Mouse (Mus musculus) stomach, embryonic 15.5 days (tissue): ENCODE measurements around the gene Gm13090. TPM values are rescaled to one million over a fixed set of nuclear protein-coding genes. Genes with fewer than 3 reads are reported as not detected.

Source experiments
- ATAC-seq: fragments of 200-750 bp; cut with Nextera tagmentation; 2 replicates; pipeline ENCODE4 v1.8.0; 2017; ENCODE audit warnings: low read depth, moderate number of reproducible peaks, moderate TSS enrichment; ENCODE audit not compliant: insufficient read depth, low FRiP score
- H3K27ac ChIP-seq: fragments of 300-500 bp; sonication (generic); 2 replicates; pipeline ENCODE4 v1.5.1; 2015; ENCODE audit warnings: mild to moderate bottlenecking, inconsistent platforms
- H3K27me3 ChIP-seq: fragments of 300-500 bp; sonication (generic); replicated peaks from 2 replicates; pipeline ENCODE4 v1.6.1; 2015; ENCODE audit warnings: inconsistent platforms
- H3K36me3 ChIP-seq: fragments of 300-500 bp; sonication (generic); 2 replicates; pipeline ENCODE4 v1.6.1; 2015; ENCODE audit warnings: inconsistent platforms
- H3K4me1 ChIP-seq: fragments of 300-500 bp; sonication (generic); 2 replicates; pipeline ENCODE4 v1.6.1; 2015; ENCODE audit warnings: inconsistent platforms
- H3K4me2 ChIP-seq: fragments of 300-500 bp; sonication (generic); 2 replicates; pipeline ENCODE4 v1.6.1; 2015; ENCODE audit warnings: mild to moderate bottlenecking, inconsistent platforms
- H3K4me3 ChIP-seq: fragments of 300-500 bp; sonication (generic); replicated peaks from 2 replicates; pipeline ENCODE4 v1.5.1; 2015; ENCODE audit warnings: inconsistent platforms
- H3K9ac ChIP-seq: fragments of 300-500 bp; sonication (generic); 2 replicates; pipeline ENCODE4 v1.6.1; 2015; ENCODE audit warnings: inconsistent platforms
- H3K9me3 ChIP-seq: fragments of 300-500 bp; sonication (generic); 2 replicates; pipeline ENCODE4 v1.6.1; 2016; ENCODE audit warnings: inconsistent platforms
- WGBS: fragments of 180-500 bp; shearing (Covaris S2); methylation state at CpG from one replicate; pipeline ENCODE4 v1.1.7; 2015; 5-methylcytosine and 5-hydroxymethylcytosine counted together
- polyA plus RNA-seq: library from polyadenylated mRNA; unstranded; fragments of >200 nt; fragmentation: Nextera tagmentation; extraction: Ambion mirVana; gene quantifications from 2 replicates; pipeline ENCODE4 v1.2.1, GENCODE M21; 2015

Gene Gm13090
- polyA plus RNA-seq, 1 experiment from 2014 or later = not detected

- Histone ChIP-seq H3K4me2 (no peak overlapping the region), H3K4me3 (no peak overlapping the region), H3K9me3 (no peaks in the 10 kb centered on the region), H3K4me1 (peaks cover 17% of the 10 kb centered on the region), H3K27ac (no peak overlapping the region), H3K36me3 (no peaks in the 10 kb centered on the region), H3K9ac (no peak overlapping the region), H3K27me3 (peaks cover 15% of the 10 kb centered on the region)
- ATAC-seq = no peak
- 6% methylated on average over 18 of the region's 20 CpGs for WGBS
Measured at GRCm38 (mm10) chr4:151140368-151140982, 51.1 kb downstream of the Gm13090 start.

Other genes with a start within 250 kb of the Gm13090 start
- gene Errfi1, start 235.7 kb upstream of the Gm13090 start, polyA plus RNA-seq = 32.3 and 33.4 TPM in 2 replicates
- 411 and 424 TPM in 2 replicates for gene Park7, start 175.1 kb upstream of the Gm13090 start, polyA plus RNA-seq
- 0.98 and 1.2 TPM in 2 replicates for gene Tnfrsf9, start 175.0 kb upstream of the Gm13090 start, polyA plus RNA-seq
- not detected in 2 replicates for gene Uts2, start 92.5 kb upstream of the Gm13090 start, polyA plus RNA-seq
- gene Per3, start 44.9 kb upstream of the Gm13090 start, polyA plus RNA-seq = 5.6 and 5.7 TPM in 2 replicates
- gene Vamp3, start 31.6 kb upstream of the Gm13090 start, polyA plus RNA-seq = 129 and 133 TPM in 2 replicates